Mouse (Mus musculus) left cerebral cortex, adult 8-10 months (tissue): ENCODE measurements around the gene Llgl2. TPM values are rescaled to one million over a fixed set of nuclear protein-coding genes. Genes with fewer than 3 reads are reported as not detected.

ENCODE experiments used
- DNase-seq, 2 experiments: peaks; one replicate each; pipeline ENCODE4 v3.0.0; 2022; ENCODE audit warnings: low spot score in 2 of 2
- total RNA-seq, 4 experiments: library from RNA; stranded (reverse); gene quantifications; 2 replicates each; pipeline ENCODE4 v1.2.4; 2022

The Llgl2 gene
- 1 to 10 TPM; 2.5 to 5.2 (median 4.6) TPM for total RNA-seq

- DNase-seq = peak in 1 of 2 experiments; percentile 61
Measured at GRCm38 (mm10) chr11:115823774-115824740, at the start of gene Llgl2. Gene Llgl2, plus strand, starts transcription at chr11:115824049.

- DNase-seq = no peak
Measured at GRCm38 (mm10) chr11:115774653-115775052, 49.2 kb upstream of the Llgl2 start.

GRCm38 (mm10) chr11:115775821-115776665, 47.8 kb upstream of the Llgl2 start:
- no peak for DNase-seq

GRCm38 (mm10) chr11:115776954-115777353, 46.9 kb upstream of the Llgl2 start:
- no peak for DNase-seq

GRCm38 (mm10) chr11:115777487-115778335, 46.1 kb upstream of the Llgl2 start:
- no peak for DNase-seq

GRCm38 (mm10) chr11:115779038-115779571, 44.7 kb upstream of the Llgl2 start:
- DNase-seq = peak in 1 of 2 experiments; percentile 64

GRCm38 (mm10) chr11:115780141-115781070, 43.4 kb upstream of the Llgl2 start:
- DNase-seq = peak; percentile 63 to 71

GRCm38 (mm10) chr11:115786473-115786872, 37.4 kb upstream of the Llgl2 start:
- no peak for DNase-seq

GRCm38 (mm10) chr11:115789787-115790186, 34.1 kb upstream of the Llgl2 start:
- DNase-seq = no peak

- DNase-seq = no peak
Measured at GRCm38 (mm10) chr11:115791919-115792318, 31.9 kb upstream of the Llgl2 start.

GRCm38 (mm10) chr11:115792353-115792752, 31.5 kb upstream of the Llgl2 start:
- DNase-seq = no peak

- DNase-seq = no peak
Measured at GRCm38 (mm10) chr11:115796898-115797297, 27.0 kb upstream of the Llgl2 start.

GRCm38 (mm10) chr11:115797665-115798064, 26.2 kb upstream of the Llgl2 start:
- DNase-seq = no peak

GRCm38 (mm10) chr11:115800981-115801380, 22.9 kb upstream of the Llgl2 start:
- DNase-seq = no peak

GRCm38 (mm10) chr11:115803072-115803709, 20.7 kb upstream of the Llgl2 start:
- no peak for DNase-seq

- no peak for DNase-seq
Measured at GRCm38 (mm10) chr11:115805005-115805404, 18.8 kb upstream of the Llgl2 start.

GRCm38 (mm10) chr11:115806154-115806553, 17.7 kb upstream of the Llgl2 start:
- DNase-seq = no peak

- DNase-seq = no peak
Measured at GRCm38 (mm10) chr11:115807306-115807705, 16.5 kb upstream of the Llgl2 start.

- DNase-seq = no peak
Measured at GRCm38 (mm10) chr11:115807971-115808370, 15.9 kb upstream of the Llgl2 start.
